Mouse (Mus musculus) heart, postnatal 36 days (tissue): ENCODE results near the gene Rbm15b. TPM values are rescaled to one million over a fixed set of nuclear protein-coding genes. Genes with fewer than 3 reads are reported as not detected.

Experiments used
- DNase-seq, 2 experiments: peaks; one replicate each; pipeline ENCODE4 v3.0.0; 2021 to 2022
- intact Hi-C: fragments of 180-260 bp; cut with DNase I; formaldehyde crosslinking; loops from one replicate; pipeline ENCODE4 v1.15.1; 2025
- total RNA-seq, 2 experiments: library from RNA; stranded (reverse); gene quantifications; 2 replicates each; pipeline ENCODE4 v1.2.3; 2021

The Rbm15b gene
- 10 to 100 TPM; 11.3 to 14.9 TPM for total RNA-seq

- peak; percentile 97 to 98 for DNase-seq
- intact Hi-C loops: loop anchor here (2.0 to 10.0 kb wide), 3 partner anchors 64 to 712 kb away; partner anchors contain the start of gene Wdr82
These were observed at the start of gene Rbm15b for GRCm38 (mm10) chr9:106886828-106887702. Rbm15b (minus strand) TSS chr9:106887428.

GRCm38 (mm10) chr9:106934998-106935397, 47.8 kb upstream of the Rbm15b start:
- intact Hi-C loops: no loop called here
- DNase-seq: no peak

- intact Hi-C loops: loop anchor here (1.0 kb wide), 2 partner anchors 10 to 13 kb away; no protein-coding TSS in a partner anchor
These were observed 27.6 kb upstream of the Rbm15b start for GRCm38 (mm10) chr9:106914878-106915277.

GRCm38 (mm10) chr9:106913759-106914158, 26.5 kb upstream of the Rbm15b start:
- DNase-seq: no peak
- intact Hi-C loops: loop anchor here (1.0 kb wide), 1 partner anchor 15 kb away; no protein-coding TSS in a partner anchor

More at GRCm38 (mm10) chr9:106914878-106915277, 27.6 kb upstream of the Rbm15b start:
- no peak for DNase-seq

DNA sequence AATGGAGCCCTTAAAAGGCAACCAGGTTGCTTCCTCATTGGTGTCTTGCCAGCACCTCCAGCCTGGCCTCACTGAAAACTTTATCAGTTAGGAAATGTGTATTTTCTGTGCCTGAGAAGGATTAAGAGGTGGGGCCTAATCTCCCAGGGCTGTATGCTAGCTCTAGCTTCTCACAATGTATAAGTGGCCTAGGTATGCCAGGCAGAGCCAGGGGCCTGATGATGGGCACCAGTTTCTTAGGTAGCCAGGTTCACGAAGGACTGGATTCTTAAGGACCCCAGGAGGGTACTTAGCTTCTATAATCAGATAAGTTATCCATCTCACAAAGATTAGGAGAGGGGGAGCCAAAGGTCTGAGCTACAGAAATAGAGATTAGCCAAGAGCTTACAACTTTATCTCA, 24.4 kb upstream of the Rbm15b start:
- no peak for DNase-seq
- intact Hi-C loops: no loop called here

DNA sequence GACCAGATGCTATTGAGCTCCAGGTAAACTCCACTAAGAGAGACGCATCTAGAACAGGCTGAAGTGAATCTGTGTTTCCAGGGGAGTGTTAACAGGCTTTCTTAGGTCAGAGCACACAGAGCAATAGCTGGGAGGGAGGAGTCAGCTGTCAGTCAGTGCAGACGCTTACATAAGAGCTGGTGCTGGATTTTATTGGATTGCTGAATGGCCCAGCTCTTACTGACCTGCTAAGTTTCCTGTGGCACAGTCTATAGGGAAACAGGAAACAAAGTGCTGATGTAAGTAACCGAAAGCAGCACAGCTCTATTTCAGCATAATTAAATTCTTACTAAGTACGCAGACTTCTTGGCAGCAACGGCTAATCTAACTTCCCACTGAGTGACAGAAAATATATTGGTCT, 21.5 kb upstream of the Rbm15b start:
- intact Hi-C loops: no loop called here
- DNase-seq: no peak

DNA sequence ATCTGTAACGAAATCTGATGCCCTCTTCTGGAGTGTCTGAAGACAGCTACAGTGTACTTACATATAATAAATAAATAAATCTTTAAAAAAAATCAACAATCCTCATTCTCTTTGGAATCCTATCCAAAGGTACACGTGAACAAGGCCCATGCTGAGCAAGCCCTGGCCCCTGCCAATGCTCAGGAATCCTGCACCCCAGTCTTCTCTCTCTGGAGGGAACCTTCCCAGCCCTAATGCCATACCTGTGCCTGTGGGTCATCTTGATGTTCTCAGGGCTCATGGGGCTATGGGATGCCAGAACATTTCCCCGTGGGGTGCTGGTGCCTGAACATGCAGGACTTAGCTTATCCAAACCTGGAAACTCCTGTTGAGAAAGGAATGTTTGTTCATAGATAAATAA, 20.9 kb upstream of the Rbm15b start:
- no peak for DNase-seq
- intact Hi-C loops: no loop called here

DNA sequence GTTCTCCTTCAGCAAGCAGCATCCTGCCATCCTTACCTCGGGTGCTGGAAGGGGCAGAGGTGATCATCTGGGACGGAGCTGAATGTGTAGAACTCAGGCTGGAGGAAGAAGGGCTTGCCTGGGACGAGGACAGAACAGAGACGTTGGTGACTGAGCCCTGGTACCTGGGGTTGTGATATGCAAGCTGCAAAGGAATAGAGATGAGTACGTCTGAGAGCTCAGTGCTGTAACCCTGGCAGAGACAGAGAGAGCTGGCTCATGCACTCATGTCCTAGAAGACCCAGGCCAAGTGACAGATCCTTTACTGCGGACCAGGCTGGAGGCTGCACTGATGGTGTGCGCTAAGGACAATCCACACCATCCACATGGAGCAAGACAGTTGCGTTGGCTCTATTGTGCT, 19.4 kb upstream of the Rbm15b start:
- DNase-seq: no peak
- intact Hi-C loops: no loop called here

GRCm38 (mm10) chr9:106903791-106904134, 16.5 kb upstream of the Rbm15b start:
- peak in 1 of 2 experiments; percentile 30 for DNase-seq

GRCm38 (mm10) chr9:106903099-106903790, 16.0 kb upstream of the Rbm15b start:
- intact Hi-C loops: loop anchor here (1.0 to 5.0 kb wide), 4 partner anchors 329 to 454 kb away; partner anchors contain the start of genes Dock3 and Hemk1
- no peak for DNase-seq

More at GRCm38 (mm10) chr9:106903791-106904134, 16.5 kb upstream of the Rbm15b start:
- intact Hi-C loops: loop anchor here (1.0 to 5.0 kb wide), 4 partner anchors 329 to 454 kb away; partner anchors contain the start of genes Dock3 and Hemk1

DNA sequence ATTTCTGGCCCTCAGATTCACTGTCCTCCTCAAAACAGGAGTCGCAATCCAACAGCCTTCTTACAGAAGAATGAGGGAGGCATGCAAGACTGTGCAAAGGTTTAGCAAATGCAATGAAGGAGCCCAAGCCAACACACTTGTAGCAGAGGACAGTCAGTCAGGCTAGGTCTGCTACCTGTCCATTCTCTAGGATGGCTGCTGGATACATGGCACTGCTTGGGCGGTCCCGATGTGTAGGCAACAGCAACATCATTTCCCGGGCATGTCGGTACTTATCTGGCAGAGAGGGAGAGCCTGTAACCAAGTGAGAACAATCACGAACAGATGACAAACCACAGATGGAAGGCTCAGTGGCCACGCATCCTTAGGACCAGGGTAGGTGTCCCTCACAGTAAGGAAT, 14.4 kb upstream of the Rbm15b start:
- DNase-seq: no peak
- intact Hi-C loops: loop anchor here (5.0 kb wide), 3 partner anchors 331 to 456 kb away; partner anchors contain the start of genes Dock3 and Hemk1

- no peak for DNase-seq
- intact Hi-C loops: loop anchor here (10.0 kb wide), 1 partner anchor 636 kb away; the partner anchor contains the start of gene Tmem115
These were observed 11.7 kb upstream of the Rbm15b start for GRCm38 (mm10) chr9:106898901-106899300.

DNA sequence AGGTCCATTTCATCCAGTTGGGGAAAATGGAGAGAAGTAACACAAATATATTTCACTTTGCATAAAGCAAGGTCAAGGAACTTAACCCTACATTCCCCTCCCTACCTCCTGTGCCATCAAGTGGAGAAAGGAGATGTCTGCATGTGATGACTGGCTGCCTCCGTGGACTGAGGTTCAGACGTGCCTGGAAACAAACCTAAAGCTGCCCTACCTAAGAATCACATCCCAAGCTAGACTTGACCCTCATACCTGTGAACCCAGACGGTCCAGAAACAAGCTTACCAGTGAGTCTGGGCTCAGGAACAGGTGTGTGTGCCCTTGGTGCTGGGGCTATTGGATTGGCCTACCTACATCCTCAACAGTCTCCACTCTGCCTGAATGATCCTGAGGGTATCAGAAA, 6.1 kb upstream of the Rbm15b start:
- no peak for DNase-seq
- intact Hi-C loops: loop anchor here (10.0 kb wide), 1 partner anchor 641 kb away; the partner anchor contains the start of gene Tmem115

DNA sequence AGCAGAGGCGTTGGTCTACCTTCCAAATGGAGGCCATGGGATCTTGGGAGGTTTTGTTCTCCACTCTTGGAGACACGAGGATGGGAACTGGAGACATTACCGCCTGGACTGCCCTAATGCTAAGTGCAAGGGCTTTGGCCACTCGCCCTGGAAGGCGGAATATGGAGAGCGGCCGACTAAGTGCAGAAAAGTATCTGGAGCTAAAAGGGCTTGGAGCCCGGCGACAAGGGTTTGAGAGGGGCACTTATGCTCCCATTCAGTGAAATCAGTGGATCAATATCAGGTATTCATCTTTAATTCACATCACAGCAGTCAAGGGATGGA, 5.3 kb upstream of the Rbm15b start:
- no peak for DNase-seq
- intact Hi-C loops: loop anchor here (10.0 kb wide), 1 partner anchor 642 kb away; the partner anchor contains the start of gene Tmem115

GRCm38 (mm10) chr9:106891829-106892551, 4.8 kb upstream of the Rbm15b start, which contains the start of gene Manf:
Manf (minus strand) TSS chr9:106891979.
- intact Hi-C loops: loop anchor here (10.0 kb wide), 1 partner anchor 643 kb away; the partner anchor contains the start of gene Tmem115
- peak; percentile 91 to 94 for DNase-seq

DNA sequence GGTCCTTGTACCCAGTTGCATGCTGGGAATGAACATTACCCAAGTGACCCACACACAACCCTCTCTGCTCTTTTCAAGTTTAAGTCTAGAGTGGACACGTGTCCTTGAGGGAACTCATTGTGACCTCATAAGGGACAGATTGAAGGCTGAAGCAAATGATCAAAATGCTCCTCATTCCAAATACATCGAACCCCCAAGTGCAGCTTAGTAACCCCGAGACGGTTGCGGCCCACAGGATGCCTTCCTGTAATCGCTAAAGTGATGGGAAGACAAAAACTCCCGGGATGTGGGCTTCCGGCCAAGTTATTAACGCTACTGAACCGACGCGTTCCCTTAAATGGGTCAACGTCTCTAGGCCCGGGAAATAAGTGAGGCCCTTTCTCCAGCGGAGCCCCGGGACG, 4.1 kb upstream of the Rbm15b start:
- intact Hi-C loops: loop anchor here (10.0 kb wide), 1 partner anchor 643 kb away; the partner anchor contains the start of gene Tmem115

GRCm38 (mm10) chr9:106890496-106891240, 3.4 kb upstream of the Rbm15b start:
- no peak for DNase-seq
- intact Hi-C loops: loop anchor here (10.0 kb wide), 1 partner anchor 644 kb away; the partner anchor contains the start of gene Tmem115

More for the DNA sequence above, 4.1 kb upstream of the Rbm15b start:
- DNase-seq: no peak

- intact Hi-C loops: loop anchor here (10.0 kb wide), 1 partner anchor 715 kb away; the partner anchor contains the start of gene Wdr82
These were observed 2.1 kb upstream of the Rbm15b start for GRCm38 (mm10) chr9:106889321-106889720.

GRCm38 (mm10) chr9:106888346-106888745, 1.1 kb upstream of the Rbm15b start:
- no peak for DNase-seq
- intact Hi-C loops: loop anchor here (10.0 kb wide), 1 partner anchor 714 kb away; the partner anchor contains the start of gene Wdr82

More at GRCm38 (mm10) chr9:106889321-106889720, 2.1 kb upstream of the Rbm15b start:
- DNase-seq: no peak
